Mouse (Mus musculus) kidney, postnatal 14 days (tissue): Measurements from ENCODE around the gene S1pr4.

Source experiments
- DNase-seq: peaks from one replicate; pipeline ENCODE4 v3.0.0; 2022; ENCODE audit warnings: mixed read lengths

S1pr4 gene

DNA sequence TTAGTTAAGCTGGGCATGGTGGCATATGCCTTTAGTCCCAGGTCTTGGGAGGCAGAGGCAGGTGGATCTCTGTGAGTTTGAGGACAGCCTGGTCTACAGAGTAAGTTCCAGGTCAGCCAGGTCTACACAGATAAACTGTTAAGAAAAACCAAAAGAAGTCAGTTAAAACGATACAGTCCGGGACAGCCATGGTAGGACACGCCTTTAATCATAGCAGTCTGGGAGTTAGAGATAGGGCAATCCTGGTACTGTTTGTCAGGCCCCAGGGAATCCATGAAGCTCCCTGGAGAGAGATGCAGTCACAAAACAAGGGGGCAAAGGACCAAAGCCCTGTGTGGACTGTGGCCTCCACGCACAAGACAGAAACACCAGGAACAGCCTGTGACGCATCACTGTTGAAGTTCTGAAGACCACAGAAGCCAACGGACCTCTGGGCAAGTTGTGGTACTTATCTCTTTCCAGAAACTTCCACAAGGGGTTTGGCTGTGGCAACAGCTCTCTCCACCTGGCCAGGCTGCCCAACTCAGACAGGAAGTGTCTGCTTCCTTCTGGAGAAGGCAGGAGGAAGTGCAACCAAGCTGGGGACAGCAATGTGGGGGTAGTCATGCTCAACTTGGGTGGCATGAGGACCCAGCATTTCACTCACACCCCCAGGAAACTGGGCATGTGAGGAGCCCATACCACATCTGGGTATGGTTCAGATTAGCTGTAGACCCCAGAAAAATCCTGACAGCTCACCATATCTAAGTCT is 19.5 kb upstream of the S1pr4 start:
- DNase-seq = no peak

DNA sequence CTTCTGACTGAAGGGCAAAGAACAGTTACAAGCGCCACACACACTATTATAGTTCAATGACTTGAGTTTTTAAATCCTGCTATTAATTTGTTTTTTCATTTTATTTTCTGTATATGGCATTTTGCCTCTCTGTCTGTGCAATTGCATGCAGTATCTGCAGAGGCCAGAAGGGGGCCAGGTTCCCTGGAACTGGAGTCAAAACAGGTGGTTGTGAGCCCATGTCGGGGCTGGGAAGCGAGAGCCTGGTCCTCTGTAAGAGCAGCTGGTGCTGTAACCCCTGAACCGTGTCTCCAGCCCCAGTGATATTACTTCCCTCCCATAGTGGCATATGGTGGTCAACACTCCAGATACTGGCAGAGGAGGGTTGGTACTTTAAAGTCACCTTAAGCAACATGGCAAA is 18.6 kb upstream of the S1pr4 start:
- peak; percentile 79 for DNase-seq

DNA sequence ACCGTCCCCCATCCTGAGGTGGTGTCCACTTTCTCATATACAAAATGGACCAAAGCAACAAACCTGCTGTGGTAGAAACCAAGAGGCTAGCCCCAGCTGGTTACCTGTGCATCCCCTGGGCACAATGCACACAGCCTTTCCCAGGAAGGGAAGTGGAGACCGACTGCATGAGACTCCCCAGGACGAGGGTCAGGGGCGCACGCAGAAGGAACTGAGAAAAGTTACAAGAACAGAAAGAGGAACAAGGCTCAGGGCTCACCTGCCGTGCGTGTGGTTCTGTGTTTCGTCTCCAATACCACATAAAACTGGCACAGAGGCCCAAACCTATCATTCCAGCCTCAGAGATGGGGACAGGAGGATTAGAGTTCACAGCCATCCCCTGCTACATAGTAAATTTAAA is 17.3 kb upstream of the S1pr4 start:
- DNase-seq = no peak

DNA sequence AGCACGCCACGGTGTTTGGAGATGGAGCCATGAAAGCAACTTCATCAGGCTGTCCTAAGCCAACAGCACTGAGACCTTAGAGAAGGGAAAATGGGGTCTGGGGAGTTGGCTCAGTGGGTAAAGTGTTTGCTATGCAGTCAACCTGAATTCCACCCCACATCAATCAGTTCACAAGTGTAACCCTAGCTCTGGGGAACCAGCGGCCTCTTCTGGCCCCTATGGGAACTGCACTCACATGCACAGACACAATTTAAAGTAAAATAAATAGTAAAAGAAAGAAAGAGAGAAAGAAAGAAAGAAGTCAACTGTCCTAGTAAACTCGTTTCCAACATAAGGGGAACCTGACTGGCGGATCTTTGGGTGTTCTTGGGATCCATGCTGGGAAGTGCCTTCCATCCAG is 13.9 kb upstream of the S1pr4 start:
- DNase-seq = no peak

DNA sequence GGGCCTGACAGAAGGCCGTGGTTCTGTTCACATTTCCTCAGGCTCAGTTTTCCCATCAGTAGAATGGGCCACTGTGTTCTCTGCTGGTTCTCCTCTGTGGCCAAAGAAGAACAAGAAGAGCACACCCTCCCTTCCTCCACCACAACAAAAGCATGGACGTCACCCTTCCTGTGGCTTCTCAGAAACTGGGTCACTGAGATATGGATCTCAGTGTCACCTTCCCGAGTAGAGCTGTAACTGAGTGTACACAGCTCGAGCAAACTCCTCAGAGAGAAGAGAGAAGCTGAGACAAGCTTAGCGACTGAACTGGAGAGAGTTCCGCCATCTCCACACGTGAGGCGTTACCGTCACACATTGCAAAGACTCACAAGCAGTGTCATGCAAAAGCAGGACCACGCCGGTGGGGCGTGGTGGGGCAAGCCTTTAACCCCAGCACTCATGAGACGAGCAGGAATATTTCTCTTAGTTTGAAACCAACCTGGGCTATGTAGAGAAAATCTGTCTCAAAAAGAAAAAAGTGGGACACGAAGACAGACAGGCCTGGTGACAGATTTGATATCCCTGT is 10.4 kb upstream of the S1pr4 start:
- no peak for DNase-seq

DNA sequence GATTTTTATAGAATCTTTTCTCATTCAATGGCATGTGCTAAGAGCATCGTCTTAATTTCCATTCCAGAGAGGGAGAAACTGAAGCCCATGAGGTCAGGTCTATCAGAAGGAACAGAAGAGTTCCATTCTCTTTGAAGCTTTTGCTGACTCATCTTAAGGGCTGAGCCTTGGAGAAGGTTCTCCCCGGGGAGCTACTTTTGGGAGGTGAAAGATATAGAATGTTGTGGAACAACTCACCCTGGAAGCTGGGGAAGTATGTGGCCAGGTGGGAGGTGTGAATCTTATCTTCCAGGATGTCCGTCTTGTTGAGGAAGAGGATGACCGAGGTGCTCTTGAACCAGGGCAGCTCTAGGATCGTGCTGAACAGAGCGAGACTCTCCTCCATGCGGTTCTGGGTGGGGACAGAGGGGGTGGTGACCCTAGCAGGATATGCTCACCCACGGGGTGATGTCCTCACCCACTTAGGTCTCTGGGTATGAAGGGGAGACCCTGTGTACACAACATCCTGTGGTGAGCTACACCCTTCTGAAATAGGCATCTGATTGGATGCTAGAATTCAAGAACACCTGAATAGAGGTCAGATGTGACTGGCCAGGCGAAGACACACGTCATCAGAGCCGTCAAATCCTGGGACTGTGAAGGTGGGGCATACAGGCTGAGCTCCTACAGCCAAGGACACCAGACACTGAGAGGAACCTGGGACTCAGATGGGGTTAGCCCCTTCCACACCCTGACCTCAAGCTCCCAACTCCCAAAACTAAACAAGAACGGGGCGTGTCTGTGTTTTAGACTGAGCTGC is 8.0 kb upstream of the S1pr4 start:
- no peak for DNase-seq

DNA sequence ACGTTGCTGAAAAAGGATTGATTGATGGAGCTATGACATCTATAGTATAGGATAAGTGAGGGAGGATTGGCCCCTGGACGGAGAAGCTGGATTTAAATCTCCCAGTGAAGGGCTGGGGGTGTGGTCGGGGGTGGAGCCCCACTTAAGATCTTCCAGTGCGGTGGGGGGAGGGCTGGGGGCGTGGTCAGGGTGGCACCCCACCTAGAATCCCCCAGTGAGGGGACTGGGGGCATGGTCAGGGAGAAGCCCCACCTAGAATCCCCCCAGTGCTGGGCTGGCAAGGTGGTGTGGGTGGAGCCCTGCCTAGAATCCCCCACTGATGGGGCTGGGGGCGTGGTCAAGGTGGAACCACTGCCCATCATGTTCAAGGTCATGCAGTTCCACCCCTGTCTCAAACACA is 7.2 kb upstream of the S1pr4 start:
- no peak for DNase-seq

DNA sequence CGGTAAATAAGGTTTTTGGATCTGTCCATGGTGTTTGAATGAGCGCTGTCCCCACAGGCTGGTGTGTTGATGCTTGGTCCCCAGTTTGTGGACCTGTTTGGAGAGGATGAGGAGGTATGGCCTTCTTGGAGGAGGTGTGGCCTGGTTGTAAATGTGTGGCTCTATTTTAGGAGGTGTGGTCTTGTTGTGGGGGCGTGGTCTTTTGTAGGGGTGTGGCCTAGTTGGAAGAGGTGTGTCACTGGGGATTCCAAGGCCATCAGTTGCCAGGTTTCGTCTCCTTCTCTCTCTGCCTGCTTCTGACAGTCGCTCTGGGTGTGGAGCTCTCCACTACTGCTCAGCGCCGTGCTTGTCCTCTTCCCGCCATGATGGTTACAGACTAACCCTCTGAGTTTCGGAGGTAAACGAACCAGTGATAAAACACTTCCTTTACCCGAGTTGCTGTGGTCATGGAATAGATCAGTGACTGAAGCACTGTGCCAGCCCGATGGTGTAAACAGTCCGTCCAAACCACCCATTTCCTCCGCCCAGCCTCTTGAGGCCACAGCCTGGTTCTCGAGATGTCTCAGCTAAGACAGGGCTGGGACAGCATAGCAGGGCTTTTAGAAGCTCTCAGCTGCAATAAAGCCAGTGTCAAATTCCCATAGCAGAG is 5.2 kb upstream of the S1pr4 start:
- DNase-seq = no peak

DNA sequence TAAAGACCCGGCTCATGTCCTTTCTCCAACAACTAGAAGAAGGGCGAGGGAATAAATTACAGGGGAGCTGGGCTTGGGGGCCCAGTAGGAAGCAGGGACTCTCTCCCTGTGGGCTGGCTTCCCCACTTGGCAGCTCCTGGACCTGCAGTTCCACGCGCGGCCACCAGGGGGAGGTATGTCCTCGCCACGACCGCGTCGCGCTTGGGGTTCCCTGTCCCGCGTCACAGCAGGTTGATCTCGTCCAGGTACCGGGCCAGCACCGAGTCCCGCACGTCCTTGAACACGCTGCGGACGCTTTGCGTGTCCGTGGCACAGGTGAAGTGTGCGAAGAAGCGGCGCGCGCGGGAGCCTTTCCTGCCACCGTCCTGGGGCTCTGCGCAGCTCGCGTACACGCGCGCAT is 2.7 kb upstream of the S1pr4 start:
- peak; percentile 90 for DNase-seq

DNA sequence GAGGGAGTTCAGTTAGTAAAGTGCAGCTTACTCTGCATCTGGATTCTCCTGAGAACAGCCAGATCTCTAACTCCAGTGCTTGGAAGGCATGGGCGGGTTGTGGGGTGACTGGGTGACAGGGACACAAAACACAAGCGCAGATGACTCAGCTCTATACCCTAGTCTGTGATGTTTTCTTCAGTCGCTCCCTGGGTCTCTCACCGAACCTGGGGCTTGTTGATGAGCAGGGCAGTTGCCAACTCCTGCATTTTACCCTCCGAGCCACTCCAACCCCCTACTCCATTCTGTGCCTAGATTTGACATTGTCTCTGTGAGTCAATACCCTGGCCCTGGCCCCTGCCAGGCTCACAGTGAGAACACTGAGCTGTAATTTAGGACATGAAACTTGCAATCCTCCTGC is 1.9 kb upstream of the S1pr4 start:
- no peak for DNase-seq

DNA sequence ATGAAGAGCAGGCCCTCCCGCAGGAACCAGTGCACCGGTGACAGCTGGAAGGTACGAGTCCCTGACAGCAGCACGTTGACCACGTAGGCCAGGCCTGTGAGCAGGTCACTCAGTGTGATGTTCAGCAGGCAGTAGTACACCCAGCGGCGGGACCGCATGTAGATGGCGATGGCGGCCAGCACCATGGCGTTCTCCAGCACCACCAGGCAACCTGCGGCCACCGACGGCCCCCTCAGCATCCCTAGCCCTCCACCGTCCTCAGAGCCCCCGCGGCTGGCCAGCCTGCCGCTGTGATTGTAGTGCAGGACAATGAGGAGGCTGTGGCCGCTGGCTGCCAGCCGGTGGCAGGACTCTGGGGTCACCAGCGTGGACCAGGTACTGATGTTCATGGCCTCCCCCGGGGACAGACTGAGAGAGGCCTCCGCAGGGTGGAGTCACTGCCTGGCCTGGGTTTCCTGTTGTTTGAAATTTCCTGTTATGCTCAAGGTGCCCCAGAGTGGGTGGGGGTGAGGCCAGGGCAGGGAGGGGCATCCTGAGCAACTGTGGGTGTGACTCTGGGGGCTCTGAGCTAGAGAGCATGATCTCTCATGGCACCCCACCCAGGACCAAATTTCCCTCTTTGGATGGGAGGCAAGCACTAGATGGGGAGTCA is 556 bp downstream of the S1pr4 start:
- peak; percentile 46 for DNase-seq

DNA sequence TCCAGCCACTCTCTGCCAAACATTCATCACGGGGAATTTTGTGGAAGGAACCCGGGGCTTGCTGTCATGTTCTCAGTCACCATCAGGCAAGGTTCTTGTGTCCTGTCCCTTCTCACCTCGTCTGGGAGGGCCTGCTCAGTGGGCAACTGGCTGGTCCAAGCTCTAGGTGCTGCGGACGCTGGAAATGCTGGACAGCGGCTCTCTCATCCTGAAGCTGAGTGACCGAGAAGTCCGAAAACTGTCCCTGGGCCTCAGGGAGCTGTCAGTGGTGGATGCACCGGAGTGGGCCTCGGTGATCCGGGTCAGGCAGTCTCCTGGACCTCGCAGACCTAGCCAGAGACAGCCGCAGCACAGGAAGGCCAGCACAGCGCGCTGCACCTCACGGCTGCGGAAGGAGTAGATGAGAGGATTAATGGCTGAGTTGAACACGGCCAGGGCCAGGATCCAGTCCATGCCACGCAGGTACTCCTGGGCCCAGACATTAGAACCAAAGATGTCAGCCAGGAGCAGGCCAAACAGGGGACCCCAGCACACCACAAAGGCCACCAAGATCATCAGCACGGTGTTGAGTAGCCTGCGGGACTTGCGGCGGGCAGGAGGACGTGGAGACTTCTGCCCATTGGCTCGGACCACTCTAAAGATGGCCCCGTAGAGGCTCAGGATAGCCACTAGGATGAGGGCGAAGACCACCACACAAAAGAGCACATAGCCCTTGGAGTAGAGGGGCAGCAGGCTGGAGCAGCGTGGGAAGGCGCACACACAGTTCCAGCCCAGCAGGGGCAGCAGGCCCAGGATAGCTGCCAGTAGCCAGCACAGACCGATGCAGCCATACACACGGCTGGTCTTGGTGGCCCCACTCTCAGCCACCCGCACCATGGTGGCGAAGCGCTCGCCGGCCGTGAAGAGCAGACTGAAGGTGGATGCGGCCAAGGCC is 1.3 kb downstream of the S1pr4 start:
- no peak for DNase-seq

DNA sequence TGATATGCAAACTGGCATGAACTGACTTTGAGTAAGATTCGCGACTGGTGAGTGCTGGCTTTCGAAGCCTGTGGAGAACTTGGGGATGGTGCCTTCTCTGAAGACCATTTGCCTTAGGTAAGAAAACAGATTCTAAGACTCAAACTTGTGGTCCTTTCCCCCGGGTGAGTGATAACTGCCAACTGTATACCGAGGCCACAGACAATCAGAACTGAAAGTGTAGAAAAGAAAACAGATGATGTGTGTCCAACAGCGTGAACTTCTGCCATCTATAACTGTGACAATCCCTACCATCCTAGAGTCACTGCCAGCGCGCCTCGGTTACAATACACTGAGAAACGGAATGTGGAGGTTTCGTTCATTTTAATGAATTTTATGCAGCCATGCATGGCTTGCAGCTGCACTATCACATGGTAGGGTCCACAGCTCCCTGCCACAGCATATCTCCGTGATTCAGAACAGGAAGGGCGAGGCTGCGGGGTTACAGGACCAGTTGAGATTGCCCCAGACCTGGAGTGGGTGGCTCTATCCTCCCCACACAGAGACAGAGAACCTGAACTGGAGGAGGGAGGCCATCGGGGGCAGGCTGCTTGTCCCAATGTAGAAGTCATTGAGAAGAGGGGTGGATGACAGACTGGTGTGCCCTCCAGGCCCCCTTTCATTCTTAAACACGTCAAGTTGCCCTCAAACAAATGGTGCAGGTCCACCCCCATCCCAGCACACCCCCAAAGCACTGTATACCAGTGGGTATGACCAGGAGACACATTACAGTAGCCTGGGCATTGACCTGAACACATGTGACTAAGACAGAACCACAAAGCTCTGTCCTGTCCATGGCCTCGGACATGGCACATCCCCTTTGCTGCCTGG is 2.3 kb downstream of the S1pr4 start:
- no peak for DNase-seq

DNA sequence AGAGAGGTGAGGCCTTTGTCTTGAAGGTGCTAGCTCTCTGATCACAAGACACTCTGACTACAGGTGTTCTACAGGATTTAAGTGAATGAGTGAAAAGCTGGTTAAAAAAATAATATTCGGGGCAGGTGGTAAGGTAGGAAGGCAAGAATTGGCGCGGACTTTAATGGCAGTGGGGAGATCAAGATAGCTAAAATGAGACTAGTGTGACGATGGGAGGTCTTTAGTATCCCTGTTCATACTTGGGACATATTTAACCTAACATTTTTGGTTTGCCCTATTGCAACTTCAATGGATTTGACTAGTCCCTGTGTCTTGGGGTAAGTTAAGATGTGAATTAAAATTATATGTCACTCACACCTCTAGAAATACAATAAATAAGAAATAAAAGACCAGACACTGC is 3.0 kb downstream of the S1pr4 start:
- DNase-seq = no peak

DNA sequence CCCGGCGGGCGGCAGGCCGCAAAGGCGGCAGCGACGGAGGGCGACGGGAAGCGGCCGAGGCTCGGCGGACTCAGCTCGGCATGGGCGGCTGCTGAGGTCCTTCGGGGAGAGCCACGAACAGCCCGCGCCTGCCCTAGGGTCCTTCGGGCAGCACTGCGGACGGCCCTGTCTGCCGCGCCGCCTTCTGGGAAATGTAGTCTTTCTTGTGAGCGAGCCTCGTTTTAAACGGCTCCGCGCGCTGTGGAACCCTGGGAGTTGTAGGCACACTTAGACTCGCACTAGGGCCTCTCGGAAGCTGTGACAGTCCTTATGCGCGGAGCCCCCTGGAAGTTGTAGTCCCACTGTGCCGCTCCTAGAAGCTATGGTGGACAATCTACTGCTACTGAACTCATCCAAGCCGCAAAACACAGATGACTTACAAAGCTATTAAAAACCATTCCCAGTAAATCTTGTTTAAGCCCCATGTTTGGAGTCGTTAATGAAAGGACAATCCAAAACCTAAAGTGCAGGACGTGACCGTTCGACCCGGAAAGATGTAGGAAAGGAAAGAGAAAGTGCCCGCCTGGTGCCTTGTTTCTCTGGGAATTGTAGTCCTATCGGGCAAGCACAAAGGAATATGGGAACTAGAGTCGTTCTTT is 3.5 kb downstream of the S1pr4 start, which contains the start of gene Ncln:
TSS of gene Ncln (minus strand) at position 129 of the 638 bp plus-strand sequence.
- peak; percentile 99 for DNase-seq

DNA sequence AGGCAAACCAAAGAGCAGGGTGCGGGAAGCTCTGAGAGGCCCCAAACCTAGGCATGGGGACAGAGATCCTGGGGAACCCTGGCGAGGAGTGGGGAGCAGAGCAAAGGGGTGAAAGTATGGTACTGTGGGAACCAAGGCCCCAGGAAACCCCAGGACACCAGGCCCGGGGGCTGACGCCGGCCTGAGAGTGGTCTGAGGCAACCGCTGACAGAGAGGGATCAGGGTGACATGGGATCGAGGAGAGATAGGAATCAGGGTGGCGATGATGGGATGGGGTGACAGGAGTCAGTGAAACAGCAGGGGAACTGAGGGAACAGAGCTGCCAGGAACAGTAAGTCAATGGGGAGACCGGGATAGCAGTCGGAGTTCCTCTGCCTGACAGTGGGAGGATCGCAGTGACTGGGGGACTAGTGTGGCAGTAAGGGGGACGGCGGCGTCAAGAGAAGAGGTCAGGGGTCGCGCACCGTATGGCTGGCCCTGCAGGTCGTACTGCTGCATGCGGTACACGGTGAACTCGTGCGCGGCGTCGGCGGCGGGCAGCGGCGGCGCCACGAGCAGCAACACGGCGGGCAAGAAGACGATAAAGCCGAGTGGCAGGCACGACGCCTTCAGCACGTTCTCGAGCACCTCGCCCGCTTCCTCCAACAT is 4.2 kb downstream of the S1pr4 start:
- no peak for DNase-seq

DNA sequence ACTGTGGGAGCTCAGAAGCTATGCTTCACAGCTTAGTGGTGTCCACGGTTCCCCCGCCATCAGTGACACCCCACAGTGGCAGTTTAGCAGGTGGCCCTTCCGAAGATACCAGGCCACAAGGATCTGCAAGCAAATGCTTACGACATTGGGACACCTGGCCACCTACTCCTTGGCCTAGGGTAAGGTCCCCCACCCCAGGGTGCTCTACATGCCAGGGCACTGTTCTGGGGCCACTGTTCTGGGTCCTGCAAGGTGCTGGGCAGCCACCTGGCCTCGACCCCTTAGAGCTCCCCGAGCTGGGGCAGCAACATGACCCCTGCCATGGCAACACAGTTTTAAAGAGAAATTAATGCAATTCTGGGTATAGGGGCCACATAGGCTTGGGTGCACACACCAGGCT is 4.8 kb downstream of the S1pr4 start:
- no peak for DNase-seq

DNA sequence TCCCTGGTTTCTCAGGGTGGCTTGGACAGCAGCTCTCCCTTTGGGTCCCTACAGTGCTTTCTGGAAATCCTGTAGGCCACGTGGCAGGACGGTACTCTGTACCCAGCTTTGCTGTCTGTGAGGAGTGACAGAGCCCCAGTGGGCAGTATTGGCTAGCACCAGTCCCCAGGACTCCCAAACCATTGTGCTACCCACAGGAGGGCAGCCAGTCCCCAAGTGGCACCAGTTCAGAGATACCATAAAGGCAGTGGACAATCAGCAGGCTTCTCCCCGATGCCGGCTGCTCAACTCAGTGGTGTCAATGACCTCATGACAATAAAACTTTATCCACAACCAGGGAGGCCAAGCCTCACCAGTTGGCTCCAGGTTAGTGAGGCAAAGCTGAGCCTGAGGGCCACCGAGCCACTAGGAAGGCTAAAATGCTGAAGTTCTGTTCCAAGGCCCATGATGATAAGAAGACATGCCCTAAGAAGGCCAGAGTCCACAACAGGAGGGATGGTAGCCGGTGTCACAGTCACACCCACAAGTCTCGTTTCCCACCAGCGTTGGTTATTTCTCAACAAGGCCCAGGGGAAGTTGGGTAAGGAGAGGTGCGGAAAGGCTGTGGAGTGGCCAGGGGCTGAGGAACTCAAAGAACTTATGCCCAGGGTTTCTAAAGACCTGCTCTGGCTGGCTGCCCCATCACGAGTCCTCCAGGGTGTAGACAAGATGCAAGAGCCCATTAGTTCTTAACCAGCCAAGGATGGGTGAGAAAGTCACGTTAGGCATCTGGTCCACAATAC is 5.5 kb downstream of the S1pr4 start:
- no peak for DNase-seq
